Mouse (Mus musculus): ENCODE results near the gene Gm20661.
"Not testable (repeated sequence)": the region's sequence is repeated elsewhere in the genome, so short reads cannot be mapped to it uniquely, and the experiment has no call there.

DNA sequence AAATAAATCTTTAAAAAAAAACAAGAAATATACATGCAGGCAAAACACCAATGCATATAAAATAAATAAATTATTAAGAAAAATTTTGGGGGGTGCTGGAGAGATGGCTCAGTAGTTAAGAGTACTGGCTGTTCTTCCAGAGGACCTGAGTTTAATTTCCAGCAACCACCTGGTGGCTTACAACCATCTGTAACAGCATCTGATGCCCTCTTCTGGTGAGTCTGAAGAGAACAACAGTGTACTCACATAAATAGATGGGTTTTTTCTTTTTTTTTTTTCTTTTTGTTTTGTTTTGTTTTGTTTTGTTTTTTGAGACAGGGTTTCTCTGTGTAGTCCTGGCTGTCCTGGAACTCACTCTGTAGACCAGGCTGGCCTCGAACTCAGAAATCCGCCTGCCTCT, 30.7 kb downstream of the Gm20661 start:
- not testable (repeated sequence) for TF ChIP-seq EP300 (optimal IDR thresholded peaks at IDR 0.05)
- TF ChIP-seq CTCF (IDR thresholded peaks at IDR 0.05; ENCODE audit: low read depth) = peak; percentile 39

Data from stomach, postnatal 0 days (tissue).